Mouse (Mus musculus) heart, adult 2 months (tissue): ENCODE measurements around the gene Neurog1.

Source experiments
- CTCF ChIP-seq: fragments of 200-600 bp; IDR thresholded peaks from 2 replicates; pipeline ENCODE4 v1.8.1; 2022; ENCODE audit warnings: antibody characterized with exemption, mild to moderate bottlenecking, moderate library complexity
- POLR2A ChIP-seq: fragments of 200-500 bp; IDR thresholded peaks from 2 replicates; pipeline ENCODE4 v1.6.1; 2011; ENCODE audit warnings: mild to moderate bottlenecking, low read depth, low read length, control low read depth; ENCODE audit not compliant: insufficient read depth

- TF ChIP-seq CTCF = no peak
- TF ChIP-seq POLR2A = no peak
These were observed 28.3 kb downstream of the Neurog1 start for GRCm38 (mm10) chr13:56223625-56224024.
